Comparison of ENCODE assay signal across 21 mouse cellular contexts in genomic region chr13:98436961-98437360, GRCm38 (mm10). TPM values are rescaled to one million over a fixed set of nuclear protein-coding genes. Genes with fewer than 3 reads are reported as not detected.
A peak's percentile ranks its signal among the peaks of the same experiment; 100 is the strongest.
DNase-seq lines count a peak whose midpoint lies in the region; ATAC-seq and TF ChIP-seq lines count a peak whose summit lies in the region.
"Had no signal": no experiment of that assay in that cellular context is flagged by ENCODE, and none has a peak within 500 bp of the region (broad histone marks: within the 10 kb centered on the region; RNA-seq: fewer than 3 reads in every experiment).

No protein-coding gene starts in this region.

- TF ChIP-seq CTCF in brain, embryonic 14.5 days (IDR thresholded peaks at IDR 0.05; ENCODE audit: borderline replicate concordance, extremely low read depth, insufficient read depth, insufficient read length): no peak

- WGBS in kidney, embryonic 14.5 days: 37% methylated on average over 8 of the region's 8 CpGs
- WGBS in embryonic facial prominence, embryonic 14.5 days: 40% methylated on average over 8 of the region's 8 CpGs

- peak overlapping the region; percentile 38; the same call in 1 of the 2 replicates for H3K27ac ChIP-seq in kidney, embryonic 14.5 days (ENCODE audit: low read depth, low read length)
- H3K27ac ChIP-seq in embryonic facial prominence, embryonic 14.5 days (replicated peaks; ENCODE audit: low read depth, low read length): no peak overlapping the region
- H3K27ac ChIP-seq: forebrain, embryonic 12.5 days; heart, adult 2 months; hindbrain, embryonic 12.5 days; hindbrain, postnatal 0 days; intestine, embryonic 15.5 days had no signal

- H3K27me3 ChIP-seq in kidney, embryonic 14.5 days (ENCODE audit: control insufficient read depth, insufficient read depth, low read length): peaks cover 6% of the 10 kb centered on the region; the same call in 1 of the 2 replicates
- H3K27me3 ChIP-seq in embryonic facial prominence, embryonic 14.5 days (replicated peaks; ENCODE audit: control insufficient read depth, insufficient read depth, low read length): peaks cover under 1% of the 10 kb centered on the region; the same call in 1 of the 2 replicates
- H3K27me3 ChIP-seq: hindbrain, embryonic 12.5 days; intestine, embryonic 15.5 days had no signal

- no peaks in the 10 kb centered on the region for H3K9me3 ChIP-seq in kidney, embryonic 14.5 days (ENCODE audit: control insufficient read depth, low read length)
- H3K9me3 ChIP-seq in embryonic facial prominence, embryonic 14.5 days (ENCODE audit: control insufficient read depth, low read length): 0 out of 2 replicates have a peak, but pooled peaks cover 2% of the 10 kb centered on the region
- H3K9me3 ChIP-seq: forebrain, embryonic 12.5 days; heart, embryonic 12.5 days; hindbrain, embryonic 12.5 days; intestine, embryonic 15.5 days had no signal

- H3K4me3 ChIP-seq in kidney, embryonic 14.5 days (ENCODE audit: low read length): no peak overlapping the region
- H3K4me3 ChIP-seq in embryonic facial prominence, embryonic 14.5 days (ENCODE audit: low read depth, low read length): no peak overlapping the region
- H3K4me3 ChIP-seq: forebrain, embryonic 12.5 days; heart, adult 2 months; heart, embryonic 12.5 days; hindbrain, embryonic 12.5 days; intestine, embryonic 15.5 days had no signal

- no peak for ATAC-seq in kidney, embryonic 14.5 days (ENCODE audit: low FRiP score, low TSS enrichment)
- 0 out of 2 replicates have a peak, but pooled peaks have one; percentile 26 for ATAC-seq in embryonic facial prominence, embryonic 14.5 days (ENCODE audit: low read depth)
- ATAC-seq: forebrain, embryonic 16.5 days; hindbrain, postnatal 0 days; intestine, embryonic 15.5 days had no signal

- H3K36me3 ChIP-seq in kidney, embryonic 14.5 days (ENCODE audit: control insufficient read depth, insufficient read depth, low read length): no peaks in the 10 kb centered on the region
- no peaks in the 10 kb centered on the region for H3K36me3 ChIP-seq in embryonic facial prominence, embryonic 14.5 days (ENCODE audit: control insufficient read depth, insufficient read depth, low read length)
- H3K36me3 ChIP-seq: forebrain, embryonic 12.5 days; heart, embryonic 12.5 days; hindbrain, embryonic 12.5 days; intestine, embryonic 15.5 days had no signal

- no peak for TF ChIP-seq POLR2A in brain, embryonic 14.5 days (IDR thresholded peaks at IDR 0.05; ENCODE audit: borderline replicate concordance, extremely low read depth, insufficient read depth, insufficient read length, poor library complexity, severe bottlenecking)

- DNase-seq in kidney, postnatal 14 days: no peak
- peak; percentile 95 for DNase-seq in MN1 (ENCODE audit: low spot score)
- peak; percentile 18 for DNase-seq in brain, embryonic 14.5 days (ENCODE audit: low read depth)
- peak; percentile 68 for DNase-seq in embryonic facial prominence, embryonic 14.5 days (ENCODE audit: low spot score)
- DNase-seq in lung, postnatal 36 days: no peak
- DNase-seq in spleen, postnatal 10 days (ENCODE audit: low spot score in 2 of 2): no peak
- DNase-seq: adrenal gland, adult 8-10 months; adrenal gland, postnatal 36 days; cerebellum, adult 11-12 months; cerebellum, adult 9-10 months; cerebellum, postnatal 25 days; gastrocnemius, postnatal 10 days; heart, adult 2 months; heart, postnatal 4 days had no signal

- no peak overlapping the region for H3K4me2 ChIP-seq in kidney, embryonic 14.5 days (replicated peaks; ENCODE audit: low read depth, low read length)
- no peak overlapping the region for H3K4me2 ChIP-seq in embryonic facial prominence, embryonic 14.5 days (ENCODE audit: low read depth, low read length)
- H3K4me2 ChIP-seq: forebrain, embryonic 12.5 days; heart, embryonic 12.5 days; hindbrain, embryonic 12.5 days; intestine, embryonic 15.5 days had no signal

- H3K9ac ChIP-seq in kidney, embryonic 14.5 days (ENCODE audit: low read depth, low read length): no peak overlapping the region
- no peak overlapping the region for H3K9ac ChIP-seq in embryonic facial prominence, embryonic 14.5 days (ENCODE audit: low read depth, low read length)
- H3K9ac ChIP-seq: forebrain, embryonic 12.5 days; heart, embryonic 12.5 days; hindbrain, embryonic 12.5 days; intestine, embryonic 15.5 days had no signal

- H3K4me1 ChIP-seq in kidney, embryonic 14.5 days (ENCODE audit: control insufficient read depth, insufficient read depth, low read length): 0 out of 2 replicates have a peak, but pooled peaks cover 5% of the 10 kb centered on the region
- H3K4me1 ChIP-seq in embryonic facial prominence, embryonic 14.5 days (ENCODE audit: control insufficient read depth, insufficient read depth, low read length): peaks cover 7% of the 10 kb centered on the region; the same call in 1 of the 2 replicates
- H3K4me1 ChIP-seq: forebrain, embryonic 12.5 days; heart, embryonic 12.5 days; hindbrain, embryonic 12.5 days had no signal

RNA-seq across cellular contexts. Expression of gene Gm10320, which starts 54.8 kb away (rescaled TPM):
- 1.2 TPM in 2 replicates for polyA plus RNA-seq in kidney, embryonic 14.5 days (2014; fragmentation: Nextera tagmentation; extraction: Ambion mirVana)
- polyA plus RNA-seq in brain, embryonic 14.5 days (2012; rRNA removed): 0.71 and 0.98 TPM in 2 replicates
- polyA plus RNA-seq in embryonic facial prominence, embryonic 14.5 days (2014; fragmentation: Nextera tagmentation; extraction: Ambion mirVana): 1.5 and 2.4 TPM in 2 replicates
- polyA plus RNA-seq: hindbrain, embryonic 12.5 days had no signal

Comparison
In these comparisons a context has a peak if more than half of its experiments do, and no peak if none do; other contexts are left out.
1. DNase-seq: peak in MN1 (single experiment), brain, embryonic 14.5 days (single experiment) and embryonic facial prominence, embryonic 14.5 days (single experiment); none in kidney, postnatal 14 days (single experiment), lung, postnatal 36 days (single experiment) and spleen, postnatal 10 days (0 of 2).